Mouse (Mus musculus) spleen, postnatal 4 days (tissue): ENCODE results near the gene Nckap5l.

Experiments
- DNase-seq, 2 experiments: peaks; one replicate each; pipeline ENCODE4 v3.0.0; 2022; ENCODE audit warnings: low spot score in 2 of 2

Nckap5l gene

GRCm38 (mm10) chr15:99431063-99431462 is 26.5 kb downstream of the Nckap5l start:
- no peak for DNase-seq

DNA sequence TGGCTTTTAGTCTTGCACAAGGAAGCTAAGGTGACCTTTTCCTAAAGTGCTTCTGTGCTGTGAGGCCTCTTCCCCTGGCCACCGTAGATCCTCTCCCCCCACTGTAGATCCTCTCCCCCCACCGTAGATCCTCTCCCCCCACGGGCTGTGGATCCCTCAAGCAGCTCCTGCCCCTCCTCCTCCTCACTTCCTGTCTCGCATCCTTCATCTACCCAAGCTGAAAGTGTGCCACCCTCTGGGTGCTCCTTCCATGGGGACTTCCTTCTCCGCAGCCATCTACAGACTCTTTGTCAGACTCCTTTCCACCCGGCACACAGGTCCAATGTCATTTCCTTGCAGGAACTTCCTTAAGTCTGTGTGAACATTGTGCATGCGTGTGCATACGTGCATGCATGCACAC is 27.2 kb downstream of the Nckap5l start:
- DNase-seq = no peak

DNA sequence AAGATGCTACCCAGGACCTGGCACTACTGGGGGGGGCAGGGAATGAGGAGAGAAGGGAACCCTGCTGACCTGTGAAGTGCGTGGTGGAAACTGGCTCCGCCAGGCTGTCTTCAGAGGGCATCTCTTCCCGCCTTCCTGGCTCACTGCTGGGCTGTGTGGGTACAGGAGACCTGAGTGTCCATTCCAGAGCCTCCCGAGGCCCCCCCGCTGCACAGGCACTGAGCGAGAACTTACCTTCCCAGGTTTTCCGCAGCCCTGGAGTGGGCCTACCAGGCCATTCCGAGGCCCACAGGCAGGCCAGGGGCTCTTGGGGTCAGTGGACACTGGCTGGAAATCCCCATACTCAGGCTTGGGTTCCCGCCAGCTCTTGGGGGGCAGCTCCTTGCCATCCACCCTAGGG is 33.7 kb downstream of the Nckap5l start:
- DNase-seq = no peak

DNA sequence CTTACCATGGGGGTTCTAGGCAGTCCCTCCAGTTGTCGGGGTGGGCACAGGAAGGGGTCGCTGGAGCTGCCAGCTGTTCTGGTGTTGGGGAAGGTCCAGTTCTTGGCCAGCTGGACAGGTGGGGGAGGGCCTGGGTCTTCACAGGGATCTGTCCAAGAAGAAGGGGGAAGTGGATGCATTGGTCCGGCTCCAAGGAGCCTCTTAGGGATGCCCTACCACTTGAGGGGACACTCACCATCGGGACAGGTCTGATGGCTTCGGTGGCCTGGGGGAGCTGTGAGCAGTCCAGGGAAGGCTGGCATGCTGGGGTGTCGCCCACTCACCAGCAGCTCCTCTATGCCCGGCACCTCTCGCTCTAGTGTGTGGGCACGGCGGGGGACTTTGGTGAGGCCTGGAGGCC is 34.4 kb downstream of the Nckap5l start:
- DNase-seq = no peak

DNA sequence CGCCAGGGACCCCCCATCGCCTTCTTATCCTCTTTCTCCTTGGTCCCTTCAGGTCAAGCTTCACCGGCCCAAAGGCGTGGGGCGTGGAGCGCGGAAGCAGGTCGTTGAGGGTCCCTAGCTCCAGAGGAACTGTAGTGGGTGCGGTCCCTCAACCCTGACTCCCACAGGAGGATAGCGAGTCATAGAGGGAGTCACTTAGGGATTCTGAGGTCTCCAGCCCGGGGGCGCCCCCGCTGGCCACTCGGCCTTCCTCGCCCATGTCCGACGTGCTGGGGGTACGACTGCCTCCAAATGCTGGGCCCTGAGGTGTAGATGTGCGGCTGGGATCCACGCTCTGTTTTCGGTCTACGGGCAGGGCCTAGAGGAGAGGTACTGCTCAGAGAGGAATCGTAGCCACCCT is 35.0 kb downstream of the Nckap5l start:
- DNase-seq = no peak

DNA sequence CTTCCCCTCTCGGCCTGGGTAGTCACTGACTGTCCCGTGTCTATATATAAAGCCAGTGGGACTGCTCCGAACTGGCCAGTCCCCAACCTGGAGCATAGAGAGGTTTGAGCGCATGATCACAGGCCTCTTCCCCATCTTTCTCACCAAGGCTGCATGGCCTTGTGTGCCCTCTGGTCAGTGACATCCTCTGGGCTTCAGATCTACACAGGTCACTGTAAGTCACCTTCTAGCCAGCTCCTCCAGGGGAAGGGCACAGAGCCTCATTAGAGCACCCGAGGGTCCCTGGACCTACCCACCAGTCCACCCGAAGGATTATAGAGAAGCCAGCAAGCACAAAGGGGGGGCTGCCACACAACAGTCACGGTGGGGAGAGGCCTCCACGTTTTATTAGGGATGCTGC is 35.9 kb downstream of the Nckap5l start:
- no peak for DNase-seq

- DNase-seq = no peak
Measured at GRCm38 (mm10) chr15:99421152-99421551, 36.4 kb downstream of the Nckap5l start.

DNA sequence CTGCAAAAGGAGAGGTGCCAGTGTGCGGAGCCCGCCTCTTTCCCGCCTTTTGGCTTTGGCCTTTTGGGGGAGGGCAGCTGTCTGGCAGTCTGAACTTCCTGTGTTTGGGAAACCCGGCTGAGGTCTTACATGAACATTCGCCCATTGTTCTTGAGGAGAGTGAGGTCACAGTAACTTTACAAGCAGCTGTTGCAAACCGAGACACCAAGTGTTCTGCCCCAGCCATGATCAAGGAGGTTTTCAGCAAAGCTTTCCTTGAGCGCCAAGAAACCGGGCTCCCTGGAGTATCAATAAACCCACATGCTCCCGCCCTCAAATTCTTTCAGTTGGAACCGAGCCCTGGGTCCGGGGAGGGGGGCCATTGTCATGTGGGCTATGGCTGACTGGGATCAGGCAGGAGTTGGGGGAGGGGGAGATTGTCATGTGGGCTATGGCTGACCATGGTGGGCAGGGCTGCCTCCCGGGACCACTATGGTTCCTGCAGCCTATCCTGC is 37.0 kb downstream of the Nckap5l start:
- DNase-seq = no peak

GRCm38 (mm10) chr15:99420101-99420500 is 37.4 kb downstream of the Nckap5l start:
- DNase-seq = no peak

- DNase-seq = no peak
Measured at GRCm38 (mm10) chr15:99417692-99418271, 39.8 kb downstream of the Nckap5l start.

GRCm38 (mm10) chr15:99416957-99417356 is 40.6 kb downstream of the Nckap5l start:
- no peak for DNase-seq

DNA sequence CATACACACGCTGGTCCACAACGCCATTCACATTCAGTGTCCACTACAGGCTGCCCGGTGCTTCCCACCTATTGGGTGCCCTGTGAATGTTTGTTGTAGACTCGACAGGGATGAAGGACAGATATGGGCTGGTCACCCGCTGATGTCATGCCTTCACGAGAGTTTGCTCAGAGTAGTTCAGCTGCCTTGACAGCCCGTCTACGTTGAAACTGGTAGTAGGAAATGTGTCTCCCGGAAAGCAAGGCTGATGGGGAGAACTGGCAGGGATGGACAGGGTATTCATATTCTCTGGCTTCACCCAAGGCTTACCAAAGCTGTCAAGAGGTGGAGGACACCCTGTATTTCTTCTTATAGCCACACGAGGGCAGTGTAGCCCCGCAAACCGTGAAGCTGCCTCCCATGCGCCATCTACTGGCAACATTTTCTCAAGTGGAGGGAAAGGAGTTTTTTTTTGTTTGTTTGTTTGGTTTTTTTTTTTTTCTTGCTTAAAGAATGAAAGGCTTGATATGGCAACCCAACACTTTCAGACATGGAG is 41.1 kb downstream of the Nckap5l start:
- DNase-seq = peak; percentile 81 to 92

GRCm38 (mm10) chr15:99415793-99416192 is 41.8 kb downstream of the Nckap5l start:
- DNase-seq = peak; percentile 63 to 87

GRCm38 (mm10) chr15:99411747-99412146 is 45.8 kb downstream of the Nckap5l start:
- DNase-seq = no peak

DNA sequence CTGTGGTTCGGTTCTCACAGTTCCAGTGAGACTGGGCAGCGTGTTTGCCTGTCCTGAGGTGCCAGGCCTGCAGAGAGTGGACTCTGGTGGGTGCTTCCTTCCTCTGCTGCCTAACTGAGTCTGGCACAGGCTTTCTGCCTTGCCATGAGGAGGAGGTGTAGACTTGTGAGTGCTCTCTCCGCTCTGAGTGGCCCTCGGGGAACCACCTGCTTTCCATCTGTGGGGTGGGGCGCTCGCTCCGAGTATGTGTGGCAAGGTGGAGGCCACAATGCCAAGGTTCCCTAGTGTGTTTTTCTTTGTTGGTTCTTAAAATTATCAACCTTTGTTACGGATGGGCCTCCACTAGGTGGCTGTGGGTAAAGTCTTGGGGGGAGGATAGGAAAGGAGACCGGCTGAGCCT is 48.7 kb downstream of the Nckap5l start:
- DNase-seq = no peak

DNA sequence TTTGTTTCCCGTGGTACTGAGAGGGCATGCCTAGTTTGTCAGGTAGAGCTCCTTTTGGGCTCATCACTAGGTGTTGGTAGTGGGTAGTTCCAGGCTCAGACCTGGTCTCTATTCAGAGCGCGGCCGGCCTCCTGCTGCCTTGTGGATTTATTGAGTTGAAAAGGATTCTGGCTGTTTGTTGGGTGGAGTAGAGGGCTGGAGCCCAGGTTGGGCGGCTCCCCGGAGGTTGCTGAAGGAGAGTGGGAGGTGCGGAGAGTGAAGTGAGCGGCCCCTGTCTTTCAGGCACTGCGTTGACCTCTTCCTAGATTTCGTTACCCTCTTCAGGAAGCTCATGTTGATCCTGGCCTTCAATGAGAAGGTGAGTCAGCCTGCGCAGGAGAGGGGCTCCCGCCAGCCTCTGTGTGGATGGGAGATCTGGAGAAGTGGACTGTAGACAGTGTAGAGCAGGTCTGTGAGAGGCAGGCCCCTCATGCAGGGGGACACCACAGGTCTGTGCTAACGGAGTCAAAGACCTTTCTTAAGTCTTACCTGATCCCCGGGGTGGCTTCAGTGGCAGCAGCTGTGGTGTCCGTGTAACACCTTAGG is 50.5 kb downstream of the Nckap5l start:
- DNase-seq = no peak

DNA sequence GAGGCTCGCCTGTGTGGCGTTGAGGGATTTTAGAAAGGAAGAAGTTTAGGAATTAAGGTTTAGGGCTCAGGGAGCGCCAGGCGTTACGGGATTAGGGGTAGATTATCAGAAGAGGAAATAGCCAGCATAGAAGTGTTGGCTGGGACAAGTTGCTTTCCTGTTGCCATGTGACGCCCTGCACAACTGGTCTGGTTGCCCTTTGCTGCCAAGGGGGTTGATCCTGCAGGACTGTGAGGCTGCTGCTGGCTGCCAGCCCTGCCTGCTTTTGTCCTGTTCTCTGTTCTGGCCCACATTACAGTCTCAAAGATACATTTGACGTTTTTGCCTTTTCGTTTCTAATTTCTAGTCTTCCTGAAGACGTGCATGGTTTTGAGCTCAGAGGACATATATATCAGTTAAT is 52.4 kb downstream of the Nckap5l start:
- DNase-seq = no peak

DNA sequence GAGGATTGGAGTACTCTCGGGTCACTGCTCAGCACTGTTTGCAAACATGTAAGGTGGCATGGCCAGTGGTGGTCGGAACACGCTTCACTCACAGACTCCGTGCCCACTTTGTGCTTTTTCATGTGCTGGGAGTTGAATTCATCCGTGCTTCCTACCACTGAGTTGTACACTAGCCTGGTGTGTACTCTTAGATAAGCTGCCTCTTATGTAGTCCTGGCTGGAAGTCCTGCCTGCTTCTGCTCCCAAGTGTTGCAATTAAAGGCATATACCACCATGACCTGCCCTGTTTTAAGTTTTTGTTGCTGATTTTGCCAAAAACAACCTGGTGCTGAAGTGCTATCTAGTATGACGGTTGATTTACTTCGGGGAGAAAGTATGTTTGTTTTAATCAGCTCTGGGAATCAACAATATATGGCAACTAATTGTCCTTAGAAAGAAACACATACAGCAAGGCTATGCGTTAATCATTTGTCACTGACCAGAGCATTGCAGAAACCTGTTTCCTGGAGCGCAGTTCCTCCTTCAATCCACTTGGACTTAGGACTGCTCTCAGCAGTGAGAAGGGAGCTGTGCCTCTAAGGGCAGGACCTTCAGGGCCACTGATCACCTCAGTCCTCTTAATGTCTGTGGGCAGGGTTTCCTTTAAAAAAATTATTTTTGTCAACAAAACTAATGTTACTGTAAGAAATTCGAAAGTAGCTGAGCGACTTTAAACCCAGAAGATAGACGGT is 54.2 kb downstream of the Nckap5l start:
- no peak for DNase-seq

GRCm38 (mm10) chr15:99400602-99401001 is 56.9 kb downstream of the Nckap5l start:
- no peak for DNase-seq

- no peak for DNase-seq
Measured at GRCm38 (mm10) chr15:99399503-99400245, 57.9 kb downstream of the Nckap5l start.

DNA sequence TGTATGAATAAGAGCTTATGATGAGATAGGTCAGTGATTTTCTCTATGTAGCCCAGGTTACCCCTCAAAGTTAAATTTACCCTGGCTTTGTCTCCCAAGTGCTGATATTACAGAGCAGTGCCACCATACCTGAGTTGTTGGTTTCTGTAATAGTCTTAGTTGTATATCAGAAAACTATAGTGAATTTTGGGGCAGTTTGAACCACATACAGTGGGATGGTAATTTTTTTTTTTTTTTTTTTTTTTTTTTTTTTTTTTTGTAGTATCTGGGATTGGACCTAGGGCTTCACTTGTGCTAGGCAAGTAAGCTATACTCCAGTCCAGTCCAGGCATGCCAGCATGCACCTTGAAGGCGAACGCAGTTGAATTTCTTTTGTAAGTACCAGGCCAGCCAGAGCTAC is 59.9 kb downstream of the Nckap5l start:
- no peak for DNase-seq

GRCm38 (mm10) chr15:99396875-99397274 is 60.7 kb downstream of the Nckap5l start:
- DNase-seq = no peak
